Mouse (Mus musculus) liver, embryonic 16.5 days (tissue): ENCODE data around the gene Nfx1. TPM values are rescaled to one million over a fixed set of nuclear protein-coding genes. Genes with fewer than 3 reads are reported as not detected.

Experiments used
- ATAC-seq: fragments of 200-750 bp; cut with Nextera tagmentation; 2 replicates; pipeline ENCODE4 v1.8.0; 2017; ENCODE audit warnings: low read depth, mild to moderate bottlenecking, moderate number of reproducible peaks, moderate library complexity
- H3K27ac ChIP-seq: fragments of 300-500 bp; sonication (generic); 2 replicates; pipeline ENCODE4 v1.5.1; 2014; ENCODE audit warnings: mild to moderate bottlenecking, low read length
- H3K27me3 ChIP-seq: fragments of 300-500 bp; sonication (generic); 2 replicates; pipeline ENCODE4 v1.6.1; 2014; ENCODE audit warnings: low read depth, low read length, mixed read lengths; ENCODE audit not compliant: control insufficient read depth, insufficient read depth
- H3K36me3 ChIP-seq: fragments of 300-500 bp; sonication (generic); 2 replicates; pipeline ENCODE4 v1.6.1; 2014; ENCODE audit warnings: mild to moderate bottlenecking; ENCODE audit not compliant: control insufficient read depth, insufficient read depth
- H3K4me1 ChIP-seq: fragments of 300-500 bp; sonication (generic); 2 replicates; pipeline ENCODE4 v1.6.1; 2014; ENCODE audit warnings: low read depth, low read length, mixed read lengths; ENCODE audit not compliant: control insufficient read depth
- H3K4me2 ChIP-seq: fragments of 300-500 bp; sonication (generic); 2 replicates; pipeline ENCODE4 v1.6.1; 2014; ENCODE audit warnings: low read depth, low read length, mixed read lengths
- H3K4me3 ChIP-seq: fragments of 300-500 bp; sonication (generic); 2 replicates; pipeline ENCODE4 v1.5.1; 2014; ENCODE audit warnings: low read depth, mild to moderate bottlenecking, low read length
- H3K9ac ChIP-seq: fragments of 300-500 bp; sonication (generic); 2 replicates; pipeline ENCODE4 v1.6.1; 2014; ENCODE audit warnings: low read depth, low read length
- H3K9me3 ChIP-seq: fragments of 300-500 bp; sonication (generic); replicated peaks from 2 replicates; pipeline ENCODE4 v1.6.1; 2016; ENCODE audit warnings: low read length; ENCODE audit not compliant: control insufficient read depth
- WGBS: fragments of 180-500 bp; shearing (Covaris S2); extraction: QIAGEN DNeasy Blood & Tissue Kit; methylation state at CpG from one replicate; pipeline ENCODE4 v1.1.7; 2014; ENCODE audit not compliant: insufficient replicate concordance; 5-methylcytosine and 5-hydroxymethylcytosine counted together
- polyA plus RNA-seq: library from polyadenylated mRNA; unstranded; fragments of >200 nt; fragmentation: Nextera tagmentation; extraction: Ambion mirVana; gene quantifications from 2 replicates; pipeline ENCODE4 v1.2.1, GENCODE M21; 2015

Gene Nfx1
- polyA plus RNA-seq, 1 experiment from 2014 or later = 31.5 TPM

- Histone ChIP-seq H3K9me3 (no peaks in the 10 kb centered on the region), H3K4me3 (peak overlapping the region; percentile 93), H3K4me1 (peaks cover 17% of the 10 kb centered on the region), H3K27me3 (no peaks in the 10 kb centered on the region), H3K27ac (peak overlapping the region; percentile 93), H3K4me2 (peak overlapping the region; percentile 87), H3K36me3 (no peaks in the 10 kb centered on the region), H3K9ac (peak overlapping the region; percentile 85)
- WGBS = 10% methylated on average over 11 of the region's 13 CpGs
- ATAC-seq = no peak
Observed at GRCm38 (mm10) chr4:40969781-40970591, 720 bp upstream of the Nfx1 start.

GRCm38 (mm10) chr4:40970592-40970841 lies 189 bp upstream of the Nfx1 start:
- Histone ChIP-seq H3K4me1 (peaks cover 20% of the 10 kb centered on the region), H3K4me3 (peak overlapping the region; percentile 93), H3K27ac (peak overlapping the region; percentile 93), H3K9ac (peak overlapping the region; percentile 85), H3K9me3 (no peaks in the 10 kb centered on the region), H3K4me2 (peak overlapping the region; percentile 87), H3K36me3 (no peaks in the 10 kb centered on the region), H3K27me3 (no peaks in the 10 kb centered on the region)
- WGBS = 0% methylated on average over 16 of the region's 16 CpGs
- ATAC-seq = peak; percentile 22

GRCm38 (mm10) chr4:40971744-40972143 lies 1.0 kb downstream of the Nfx1 start:
- WGBS = 21% methylated on average over 13 of the region's 13 CpGs
- H3K27me3 ChIP-seq = no peaks in the 10 kb centered on the region
- H3K4me2 ChIP-seq = peak overlapping the region; percentile 87
- H3K4me3 ChIP-seq = peak overlapping the region; percentile 93
- no peaks in the 10 kb centered on the region for H3K9me3 ChIP-seq
- peak overlapping the region; percentile 93 for H3K27ac ChIP-seq
- peak overlapping the region; percentile 85 for H3K9ac ChIP-seq
- no peak for ATAC-seq
- H3K36me3 ChIP-seq = no peaks in the 10 kb centered on the region; the same call in 1 of the 2 replicates
- peaks cover 20% of the 10 kb centered on the region for H3K4me1 ChIP-seq

- H3K27me3 ChIP-seq = no peaks in the 10 kb centered on the region
- peaks cover 3% of the 10 kb centered on the region for H3K36me3 ChIP-seq
- H3K27ac ChIP-seq = no peak overlapping the region
- H3K4me1 ChIP-seq = peaks cover 20% of the 10 kb centered on the region
- ATAC-seq = no peak
- H3K9me3 ChIP-seq = no peaks in the 10 kb centered on the region
- WGBS = 82% methylated on average over 1 of the region's 1 CpGs
- no peak overlapping the region for H3K4me3 ChIP-seq
- no peak overlapping the region for H3K9ac ChIP-seq
- no peak overlapping the region for H3K4me2 ChIP-seq
Observed at GRCm38 (mm10) chr4:40974011-40974410, 3.3 kb downstream of the Nfx1 start.

- H3K9ac ChIP-seq = no peak overlapping the region
- peaks cover 16% of the 10 kb centered on the region for H3K4me1 ChIP-seq
- peak overlapping the region; percentile 70 for H3K27ac ChIP-seq
- no peaks in the 10 kb centered on the region for H3K27me3 ChIP-seq
- no peaks in the 10 kb centered on the region for H3K9me3 ChIP-seq
- H3K4me3 ChIP-seq = no peak overlapping the region
- peak; percentile 28 for ATAC-seq
- 77% methylated on average over 3 of the region's 3 CpGs for WGBS
- H3K4me2 ChIP-seq = no peak overlapping the region
- peaks cover 12% of the 10 kb centered on the region for H3K36me3 ChIP-seq
Observed at GRCm38 (mm10) chr4:40975678-40976077, 5.0 kb downstream of the Nfx1 start.

- Histone ChIP-seq H3K9ac (no peak overlapping the region), H3K4me3 (no peak overlapping the region), H3K4me1 (peaks cover 16% of the 10 kb centered on the region), H3K9me3 (no peaks in the 10 kb centered on the region), H3K27ac (no peak overlapping the region), H3K27me3 (no peaks in the 10 kb centered on the region), H3K36me3 (peaks cover 16% of the 10 kb centered on the region), H3K4me2 (no peak overlapping the region)
- ATAC-seq = no peak
- 83% methylated on average over 10 of the region's 10 CpGs for WGBS
Observed at GRCm38 (mm10) chr4:40976651-40977050, 5.9 kb downstream of the Nfx1 start.

- no peak for ATAC-seq
- H3K4me2 ChIP-seq = no peak overlapping the region
- H3K27me3 ChIP-seq = no peaks in the 10 kb centered on the region
- no peak overlapping the region for H3K9ac ChIP-seq
- no peak overlapping the region for H3K27ac ChIP-seq
- no peaks in the 10 kb centered on the region for H3K9me3 ChIP-seq
- H3K4me1 ChIP-seq = peaks cover 3% of the 10 kb centered on the region
- no peak overlapping the region for H3K4me3 ChIP-seq
- 73% methylated on average over 1 of the region's 1 CpGs for WGBS
- H3K36me3 ChIP-seq = peaks cover 16% of the 10 kb centered on the region
Observed at GRCm38 (mm10) chr4:40979430-40979829, 8.7 kb downstream of the Nfx1 start.

GRCm38 (mm10) chr4:40982486-40982885 lies 11.8 kb downstream of the Nfx1 start:
- Histone ChIP-seq H3K27ac (no peak overlapping the region), H3K4me3 (no peak overlapping the region), H3K36me3 (peaks cover 35% of the 10 kb centered on the region), H3K9ac (no peak overlapping the region), H3K27me3 (no peaks in the 10 kb centered on the region), H3K4me2 (no peak overlapping the region), H3K9me3 (no peaks in the 10 kb centered on the region), H3K4me1 (no peaks in the 10 kb centered on the region)
- no peak for ATAC-seq
- WGBS = 54% methylated on average over 3 of the region's 3 CpGs

GRCm38 (mm10) chr4:40983686-40984085 lies 13.0 kb downstream of the Nfx1 start:
- Histone ChIP-seq H3K27me3 (no peaks in the 10 kb centered on the region), H3K4me2 (no peak overlapping the region), H3K4me1 (no peaks in the 10 kb centered on the region), H3K27ac (no peak overlapping the region), H3K36me3 (peaks cover 36% of the 10 kb centered on the region), H3K9me3 (no peaks in the 10 kb centered on the region), H3K9ac (no peak overlapping the region), H3K4me3 (no peak overlapping the region)
- WGBS = 56% methylated on average over 1 of the region's 1 CpGs
- ATAC-seq = no peak
